Mouse (Mus musculus) liver, adult 2 months (tissue): Measurements from ENCODE around the gene Gcnt7. TPM values are rescaled to one million over a fixed set of nuclear protein-coding genes. Genes with fewer than 3 reads are reported as not detected.

Experiments
- DNase-seq: peaks from one replicate; pipeline ENCODE4 v3.0.0-alpha.2; 2011; ENCODE audit warnings: low read depth, low spot score; ENCODE audit errors: extremely low read depth
- H3K27ac ChIP-seq: fragments of 200-500 bp; replicated peaks from 2 replicates; pipeline ENCODE4 v1.5.1; 2012; ENCODE audit warnings: low read depth, mild to moderate bottlenecking, control low read depth, inconsistent platforms, low read length; ENCODE audit not compliant: insufficient read depth
- H3K27me3 ChIP-seq: fragments of 200-500 bp; 2 replicates; pipeline ENCODE4 v1.6.1; 2012; ENCODE audit warnings: mild to moderate bottlenecking, moderate library complexity, low read length, inconsistent platforms; ENCODE audit not compliant: control insufficient read depth, insufficient read depth
- H3K36me3 ChIP-seq: fragments of 200-500 bp; 2 replicates; pipeline ENCODE4 v1.6.1; 2012; ENCODE audit warnings: low read length, inconsistent platforms; ENCODE audit not compliant: control insufficient read depth, insufficient read depth
- H3K4me1 ChIP-seq: fragments of 200-500 bp; 2 replicates; pipeline ENCODE4 v1.6.1; 2011; ENCODE audit warnings: low read length; ENCODE audit not compliant: control insufficient read depth, insufficient read depth
- H3K4me3 ChIP-seq: fragments of 200-500 bp; 2 replicates; pipeline ENCODE4 v1.5.1; 2011; ENCODE audit warnings: low read depth, mild to moderate bottlenecking, control low read depth, low read length, moderate library complexity; ENCODE audit not compliant: insufficient read depth
- H3K79me2 ChIP-seq: fragments of 200-500 bp; 2 replicates; pipeline ENCODE4 v1.6.1; 2012; ENCODE audit warnings: inconsistent platforms, mild to moderate bottlenecking, low read length, moderate library complexity; ENCODE audit not compliant: control insufficient read depth, insufficient read depth
- H3K9ac ChIP-seq: fragments of 200-500 bp; 2 replicates; pipeline ENCODE4 v1.6.1; 2012; ENCODE audit warnings: low read depth, mild to moderate bottlenecking, control low read depth, inconsistent platforms, low read length
- CTCF ChIP-seq: fragments of 200-500 bp; IDR thresholded peaks from 2 replicates; pipeline ENCODE4 v1.5.1; 2011; ENCODE audit warnings: low read depth, low read length, control low read depth
- POLR2A ChIP-seq: fragments of 200-500 bp; IDR thresholded peaks from 2 replicates; pipeline ENCODE4 v1.6.1; 2011; ENCODE audit warnings: low read length, control low read depth; ENCODE audit not compliant: insufficient read depth; ENCODE audit errors: extremely low read depth
- WGBS: fragments of 180-500 bp; shearing (Covaris S2); methylation state at CpG from one replicate; pipeline ENCODE4 v1.1.7; 2018; 5-methylcytosine and 5-hydroxymethylcytosine counted together
- polyA plus RNA-seq: library from polyadenylated mRNA; depleted of rRNA; stranded (reverse); fragments of >200 nt; gene quantifications from 2 replicates; pipeline ENCODE4 v1.2.3, GENCODE M21; 2012
- total RNA-seq: library from RNA; depleted of rRNA; stranded (reverse); fragments of >200 nt; gene quantifications from 2 replicates; pipeline ENCODE4 v1.2.3, GENCODE M21; 2014

The Gcnt7 gene
- total and polyA plus RNA-seq, 2 experiments: not detected

- 87% methylated on average over 11 of the region's 11 CpGs for WGBS
- no peaks in the 10 kb centered on the region for H3K27me3 ChIP-seq
- no peak overlapping the region for H3K9ac ChIP-seq
- TF ChIP-seq POLR2A: no peak
- no peak for TF ChIP-seq CTCF
- H3K27ac ChIP-seq: no peak overlapping the region
- no peak overlapping the region for H3K4me3 ChIP-seq
- no peak for DNase-seq
- H3K4me1 ChIP-seq: no peaks in the 10 kb centered on the region
- no peaks in the 10 kb centered on the region for H3K36me3 ChIP-seq
- H3K79me2 ChIP-seq: no peaks in the 10 kb centered on the region
Observed at GRCm38 (mm10) chr2:172411091-172411490, 47.3 kb downstream of the Gcnt7 start.

- Histone ChIP-seq H3K79me2 (no peaks in the 10 kb centered on the region), H3K36me3 (no peaks in the 10 kb centered on the region), H3K27ac (no peak overlapping the region), H3K4me3 (no peak overlapping the region), H3K27me3 (no peaks in the 10 kb centered on the region), H3K9ac (no peak overlapping the region), H3K4me1 (no peaks in the 10 kb centered on the region)
- TF ChIP-seq CTCF: no peak
- no peak for TF ChIP-seq POLR2A
- no peak for DNase-seq
- 87% methylated on average over 2 of the region's 2 CpGs for WGBS
Observed at GRCm38 (mm10) chr2:172410686-172411085, 47.7 kb downstream of the Gcnt7 start.

- 79% methylated on average over 2 of the region's 2 CpGs for WGBS
Observed at GRCm38 (mm10) chr2:172407499-172407898, 50.9 kb downstream of the Gcnt7 start.

GRCm38 (mm10) chr2:172406173-172406572 lies 52.2 kb downstream of the Gcnt7 start:
- no peak overlapping the region for H3K27ac ChIP-seq
- TF ChIP-seq CTCF (no peak), POLR2A (no peak)

More at GRCm38 (mm10) chr2:172407499-172407898, 50.9 kb downstream of the Gcnt7 start:
- H3K4me1 ChIP-seq: no peaks in the 10 kb centered on the region
- no peaks in the 10 kb centered on the region for H3K27me3 ChIP-seq
- DNase-seq: no peak
- H3K9ac ChIP-seq: no peak overlapping the region
- no peaks in the 10 kb centered on the region for H3K79me2 ChIP-seq
- no peak overlapping the region for H3K4me3 ChIP-seq
- no peak overlapping the region for H3K27ac ChIP-seq
- TF ChIP-seq CTCF (no peak), POLR2A (no peak)
- H3K36me3 ChIP-seq: no peaks in the 10 kb centered on the region

GRCm38 (mm10) chr2:172405011-172405410 lies 53.4 kb downstream of the Gcnt7 start:
- TF ChIP-seq CTCF (no peak), POLR2A (no peak)
- no peaks in the 10 kb centered on the region; the same call in 1 of the 2 replicates for H3K4me1 ChIP-seq
- WGBS: 78% methylated on average over 3 of the region's 3 CpGs
- no peak for DNase-seq
- no peak overlapping the region for H3K9ac ChIP-seq
- H3K79me2 ChIP-seq: no peaks in the 10 kb centered on the region
- H3K36me3 ChIP-seq: no peaks in the 10 kb centered on the region
- H3K4me3 ChIP-seq: no peak overlapping the region
- no peaks in the 10 kb centered on the region for H3K27me3 ChIP-seq
- H3K27ac ChIP-seq: no peak overlapping the region

More at GRCm38 (mm10) chr2:172406173-172406572, 52.2 kb downstream of the Gcnt7 start:
- 59% methylated on average over 4 of the region's 4 CpGs for WGBS
- H3K4me1 ChIP-seq: no peaks in the 10 kb centered on the region
- no peaks in the 10 kb centered on the region for H3K36me3 ChIP-seq
- no peak for DNase-seq
- no peaks in the 10 kb centered on the region for H3K27me3 ChIP-seq
- no peaks in the 10 kb centered on the region for H3K79me2 ChIP-seq
- no peak overlapping the region for H3K4me3 ChIP-seq
- no peak overlapping the region for H3K9ac ChIP-seq

- TF ChIP-seq POLR2A (no peak), CTCF (no peak)
- no peak overlapping the region for H3K4me3 ChIP-seq
- no peak for DNase-seq
- no peaks in the 10 kb centered on the region for H3K27me3 ChIP-seq
- no peaks in the 10 kb centered on the region for H3K36me3 ChIP-seq
- H3K4me1 ChIP-seq: no peaks in the 10 kb centered on the region; the same call in 1 of the 2 replicates
- 66% methylated on average over 7 of the region's 7 CpGs for WGBS
- H3K9ac ChIP-seq: no peak overlapping the region
- no peak overlapping the region for H3K27ac ChIP-seq
- no peaks in the 10 kb centered on the region for H3K79me2 ChIP-seq
Observed at GRCm38 (mm10) chr2:172404239-172404638, 54.2 kb downstream of the Gcnt7 start.
